In the genomic region with DNA sequence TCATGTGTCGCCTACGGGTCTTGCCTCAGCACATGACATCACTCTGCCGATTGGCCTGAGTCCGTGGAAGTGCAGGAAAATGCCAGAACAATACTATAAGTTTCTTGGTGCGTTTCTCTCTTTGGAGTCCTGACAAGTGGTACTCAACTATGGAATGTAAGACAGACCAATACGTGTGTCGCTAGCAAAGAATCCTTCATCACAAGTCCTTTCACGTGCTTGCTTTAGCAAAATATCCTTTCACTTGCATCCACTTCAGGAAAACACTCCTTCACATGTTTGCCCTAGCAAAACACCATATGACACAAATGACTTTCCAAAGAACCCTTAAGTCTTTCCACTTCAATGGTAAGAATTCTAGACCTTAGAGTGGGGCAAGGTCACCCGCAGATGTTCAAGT, we compare ENCODE assay signal across 18 mouse cellular contexts.
"Had no signal": no experiment of that assay in that cellular context is flagged by ENCODE, and none has a peak within 500 bp of the region (broad histone marks: within the 10 kb centered on the region; RNA-seq: fewer than 3 reads in every experiment).

No protein-coding gene starts in this region.

- H3K27me3 ChIP-seq: liver, embryonic 12.5 days; lung, embryonic 15.5 days; midbrain, embryonic 12.5 days; neural tube, embryonic 13.5 days; neural tube, embryonic 15.5 days had no signal

- H3K27ac ChIP-seq: liver, embryonic 12.5 days; liver, embryonic 14.5 days; lung, embryonic 15.5 days; midbrain, embryonic 10.5 days; midbrain, embryonic 12.5 days; neural tube, embryonic 13.5 days; neural tube, embryonic 15.5 days had no signal

- ATAC-seq: liver, embryonic 12.5 days; midbrain, embryonic 16.5 days had no signal

- H3K9me3 ChIP-seq: liver, embryonic 12.5 days; lung, embryonic 15.5 days; midbrain, embryonic 10.5 days; midbrain, embryonic 12.5 days; neural tube, embryonic 13.5 days; neural tube, embryonic 15.5 days had no signal

- DNase-seq: midbrain, embryonic 14.5 days; retina, postnatal 1 day; right cerebral cortex, adult 18-20 months; right cerebral cortex, postnatal 25 days; right cerebral cortex, postnatal 4 days; spleen, adult 18-20 months; thymus, adult 18-20 months; thymus, postnatal 14 days; thymus, postnatal 36 days had no signal

- H3K4me2 ChIP-seq: liver, embryonic 12.5 days; lung, embryonic 15.5 days; midbrain, embryonic 12.5 days; neural tube, embryonic 13.5 days; neural tube, embryonic 15.5 days had no signal

- H3K4me1 ChIP-seq: liver, embryonic 12.5 days; lung, embryonic 15.5 days; midbrain, embryonic 10.5 days; midbrain, embryonic 12.5 days; neural tube, embryonic 13.5 days; neural tube, embryonic 15.5 days had no signal

- H3K36me3 ChIP-seq: liver, embryonic 12.5 days; lung, embryonic 15.5 days; midbrain, embryonic 10.5 days; midbrain, embryonic 12.5 days; neural tube, embryonic 13.5 days; neural tube, embryonic 15.5 days had no signal

- H3K4me3 ChIP-seq: liver, embryonic 12.5 days; lung, embryonic 15.5 days; midbrain, embryonic 10.5 days; midbrain, embryonic 12.5 days; myocyte; neural tube, embryonic 13.5 days; neural tube, embryonic 15.5 days had no signal

- H3K9ac ChIP-seq: liver, embryonic 12.5 days; liver, embryonic 14.5 days; lung, embryonic 15.5 days; midbrain, embryonic 12.5 days; neural tube, embryonic 13.5 days; neural tube, embryonic 15.5 days had no signal
